Mouse (Mus musculus): ENCODE measurements around the gene Psen2. TPM values are rescaled to one million over a fixed set of nuclear protein-coding genes. Genes with fewer than 3 reads are reported as not detected.

Gene Psen2
- polyA plus RNA-seq, 1 experiment, result 58.1 TPM

DNA sequence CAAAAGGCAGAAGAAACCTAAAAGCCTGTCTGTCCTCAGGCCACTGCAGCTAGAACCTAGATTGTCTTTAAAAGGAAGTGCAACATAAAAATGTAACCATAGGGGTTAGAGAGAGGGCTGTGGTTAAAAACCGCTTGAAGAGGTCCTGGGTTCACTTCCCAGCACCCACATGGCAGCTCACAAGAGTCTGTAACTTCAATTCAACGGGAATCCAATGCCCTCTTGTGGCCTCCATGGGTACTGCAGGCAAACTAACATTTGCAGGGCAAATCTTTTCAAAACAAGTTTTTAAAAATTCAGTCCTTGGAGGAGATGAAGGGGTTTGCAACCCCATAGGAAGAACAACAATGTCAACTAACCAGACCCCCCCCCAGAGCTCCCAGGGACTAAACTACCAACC, 32.7 kb downstream of the Psen2 start:
- no peak overlapping the region for H3K4me3 ChIP-seq (replicated peaks; ENCODE audit: control insufficient read depth, low read depth, low read length)
- TF ChIP-seq POLR2A (IDR thresholded peaks at IDR 0.05; ENCODE audit: borderline replicate concordance, control insufficient read depth, low read depth, low read length), result no peak
- TF ChIP-seq CTCF (IDR thresholded peaks at IDR 0.05; ENCODE audit: control insufficient read depth, insufficient read depth, low read length), result peak; percentile 42
- whole genome bisulfite sequencing, result 12% methylated on average over 2 of the region's 2 CpGs

DNA sequence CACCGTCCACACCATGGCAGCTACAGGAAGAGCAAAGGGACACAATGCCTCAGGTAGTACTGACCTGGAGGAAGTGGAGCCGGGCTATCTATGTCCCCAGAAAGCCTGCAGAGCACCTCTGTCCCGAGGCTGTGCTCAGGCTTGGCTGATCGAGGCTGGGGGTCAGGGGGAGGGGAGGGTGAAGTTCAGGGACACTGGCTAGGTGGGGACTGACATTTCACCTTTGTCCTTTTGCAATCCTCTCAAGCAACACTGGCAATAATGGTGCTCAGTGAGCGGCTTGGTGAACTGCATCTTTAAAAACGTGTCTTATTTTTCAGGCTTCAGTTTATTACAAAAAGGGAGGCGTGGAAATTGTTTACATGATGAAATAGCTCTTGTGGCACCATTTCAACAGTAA, 33.3 kb downstream of the Psen2 start:
- Histone ChIP-seq H3K4me3 (replicated peaks; ENCODE audit: control insufficient read depth, low read depth, low read length) (no peak overlapping the region), H3K4me1 (ENCODE audit: control insufficient read depth, insufficient read depth, low read length) (no peaks in the 10 kb centered on the region; the same call in 1 of the 2 replicates), H3K27ac (ENCODE audit: control insufficient read depth, insufficient read depth, low read depth, low read length, poor library complexity) (no peak overlapping the region)
- TF ChIP-seq POLR2A (IDR thresholded peaks at IDR 0.05; ENCODE audit: borderline replicate concordance, control insufficient read depth, low read depth, low read length), result no peak
- no peak for TF ChIP-seq CTCF (IDR thresholded peaks at IDR 0.05; ENCODE audit: control insufficient read depth, insufficient read depth, low read length)
- WGBS, result 62% methylated on average over 7 of the region's 7 CpGs

More for the DNA sequence above, 32.7 kb downstream of the Psen2 start:
- Histone ChIP-seq H3K4me1 (ENCODE audit: control insufficient read depth, insufficient read depth, low read length) (no peaks in the 10 kb centered on the region; the same call in 1 of the 2 replicates), H3K27ac (ENCODE audit: control insufficient read depth, insufficient read depth, low read depth, low read length, poor library complexity) (no peak overlapping the region)

DNA sequence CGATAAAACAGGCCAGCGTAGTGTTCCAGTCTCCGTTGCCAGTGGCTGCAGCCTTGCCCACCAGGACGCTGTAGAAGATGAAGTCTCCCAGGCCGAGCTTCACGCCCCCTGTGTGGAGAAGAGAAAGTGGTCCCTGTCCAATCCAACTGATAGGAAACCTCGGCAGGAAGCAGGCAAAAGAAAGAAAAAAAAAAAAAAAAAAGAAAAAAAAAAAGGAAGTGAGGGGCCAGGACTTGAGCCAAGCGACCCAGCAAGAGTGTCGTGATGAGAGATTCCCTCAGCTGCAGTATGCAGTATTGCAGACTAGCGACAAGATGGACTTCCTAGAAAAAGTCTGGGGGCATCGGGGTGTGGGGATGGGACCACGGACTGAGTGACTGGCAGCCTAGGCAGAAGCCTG, 34.4 kb downstream of the Psen2 start:
- Histone ChIP-seq H3K4me3 (replicated peaks; ENCODE audit: control insufficient read depth, low read depth, low read length) (no peak overlapping the region), H3K4me1 (ENCODE audit: control insufficient read depth, insufficient read depth, low read length) (no peaks in the 10 kb centered on the region; the same call in 1 of the 2 replicates), H3K27ac (ENCODE audit: control insufficient read depth, insufficient read depth, low read depth, low read length, poor library complexity) (no peak overlapping the region)
- TF ChIP-seq CTCF (IDR thresholded peaks at IDR 0.05; ENCODE audit: control insufficient read depth, insufficient read depth, low read length) (no peak), POLR2A (IDR thresholded peaks at IDR 0.05; ENCODE audit: borderline replicate concordance, control insufficient read depth, low read depth, low read length) (no peak)
- WGBS, result 40% methylated on average over 12 of the region's 12 CpGs

DNA sequence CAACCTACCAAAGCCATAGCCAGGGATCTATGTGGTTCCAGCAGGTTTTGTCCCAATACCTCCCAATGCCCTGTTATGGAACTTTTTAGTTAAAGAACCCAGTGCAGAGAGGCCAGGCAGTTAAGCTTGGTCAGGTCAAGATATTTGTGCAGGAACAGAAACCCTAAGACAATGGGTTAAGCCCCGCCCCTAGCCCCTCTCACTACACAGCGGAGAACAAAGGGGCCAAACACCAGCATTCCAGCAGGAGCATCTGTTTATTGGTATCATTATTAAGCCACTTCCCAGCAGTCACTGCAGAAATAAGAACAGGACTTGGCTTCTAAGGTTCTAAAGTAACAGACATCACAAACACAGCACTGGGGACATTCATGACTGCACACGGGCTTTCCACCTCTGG, 36.5 kb downstream of the Psen2 start:
- Histone ChIP-seq H3K4me3 (replicated peaks; ENCODE audit: control insufficient read depth, low read depth, low read length) (no peak overlapping the region), H3K27ac (ENCODE audit: control insufficient read depth, insufficient read depth, low read depth, low read length, poor library complexity) (no peak overlapping the region), H3K4me1 (ENCODE audit: control insufficient read depth, insufficient read depth, low read length) (no peaks in the 10 kb centered on the region; the same call in 1 of the 2 replicates)
- WGBS, result 86% methylated on average over 3 of the region's 3 CpGs
- TF ChIP-seq CTCF (IDR thresholded peaks at IDR 0.05; ENCODE audit: control insufficient read depth, insufficient read depth, low read length) (no peak), POLR2A (IDR thresholded peaks at IDR 0.05; ENCODE audit: borderline replicate concordance, control insufficient read depth, low read depth, low read length) (no peak)

DNA sequence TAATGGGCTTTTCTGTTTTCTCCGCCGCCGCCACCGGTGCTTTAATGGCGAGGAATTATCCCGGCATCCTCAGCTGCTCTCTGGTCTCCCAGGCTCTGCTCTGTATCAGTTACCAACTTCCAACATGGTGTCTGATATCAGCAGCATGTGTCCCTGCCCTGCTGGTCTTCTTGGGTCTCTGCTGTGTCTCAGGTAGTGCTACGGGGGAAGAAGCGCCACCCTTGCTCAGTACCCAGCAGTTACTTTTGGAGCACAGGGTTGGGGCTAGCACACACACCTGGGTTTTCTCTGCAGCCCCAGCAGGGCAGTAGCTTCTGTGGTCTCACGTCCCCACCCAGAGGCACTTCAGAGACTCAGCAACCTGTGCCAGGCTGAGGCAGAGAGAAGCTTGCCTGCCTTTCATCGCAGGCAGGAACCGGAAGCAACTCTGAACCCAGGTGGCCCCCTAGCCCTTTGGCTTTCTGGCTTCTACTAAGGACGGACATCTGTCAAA, 37.0 kb downstream of the Psen2 start:
- peak overlapping the region; percentile 68 for H3K4me3 ChIP-seq (replicated peaks; ENCODE audit: control insufficient read depth, low read depth, low read length)
- no peak for TF ChIP-seq POLR2A (IDR thresholded peaks at IDR 0.05; ENCODE audit: borderline replicate concordance, control insufficient read depth, low read depth, low read length)
- peak; percentile 50; the same call in 1 of the 2 replicates for TF ChIP-seq CTCF (IDR thresholded peaks at IDR 0.05; ENCODE audit: control insufficient read depth, insufficient read depth, low read length)
- 2% methylated on average over 12 of the region's 12 CpGs for WGBS
- H3K27ac ChIP-seq (ENCODE audit: control insufficient read depth, insufficient read depth, low read depth, low read length, poor library complexity), result peak overlapping the region; percentile 25
- H3K4me1 ChIP-seq (ENCODE audit: control insufficient read depth, insufficient read depth, low read length), result no peaks in the 10 kb centered on the region

DNA sequence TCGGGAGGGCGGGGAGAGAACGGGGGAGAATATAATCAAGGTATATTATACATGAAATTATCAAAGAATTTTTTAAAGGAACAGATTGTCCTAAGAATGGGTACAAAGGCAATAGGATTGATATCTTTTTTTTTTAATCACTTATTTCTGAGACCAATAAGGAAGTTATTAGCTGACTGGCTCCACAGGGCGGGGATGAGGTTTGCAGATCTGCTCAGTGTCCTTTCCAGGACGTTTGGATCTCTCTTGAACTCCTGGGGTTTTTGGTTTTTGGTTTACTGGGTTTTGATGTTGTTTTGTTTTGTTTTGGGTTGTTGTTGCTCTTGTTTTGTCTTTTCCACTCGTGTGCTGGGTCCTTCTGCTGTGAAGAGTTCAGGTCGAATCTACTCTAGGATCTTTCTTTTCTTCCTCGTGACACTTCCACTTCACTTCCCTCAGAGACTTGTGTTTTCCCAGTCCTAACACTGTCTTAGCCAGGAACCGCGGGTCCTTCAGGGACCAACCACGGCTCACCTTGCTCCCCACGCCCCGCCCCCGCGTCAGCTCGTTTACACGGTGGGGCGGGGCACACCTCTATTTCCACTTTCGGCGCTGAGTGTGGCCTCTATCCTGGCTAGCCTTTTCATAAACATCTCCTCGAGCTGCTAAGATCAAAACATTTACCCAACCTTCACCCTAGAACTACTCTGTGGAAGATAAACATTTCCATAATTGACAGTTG, 37.6 kb downstream of the Psen2 start:
- Histone ChIP-seq H3K4me1 (ENCODE audit: control insufficient read depth, insufficient read depth, low read length) (no peaks in the 10 kb centered on the region), H3K27ac (ENCODE audit: control insufficient read depth, insufficient read depth, low read depth, low read length, poor library complexity) (peak overlapping the region; percentile 25), H3K4me3 (replicated peaks; ENCODE audit: control insufficient read depth, low read depth, low read length) (peak overlapping the region; percentile 68)
- no peak for TF ChIP-seq CTCF (IDR thresholded peaks at IDR 0.05; ENCODE audit: control insufficient read depth, insufficient read depth, low read length)
- TF ChIP-seq POLR2A (IDR thresholded peaks at IDR 0.05; ENCODE audit: borderline replicate concordance, control insufficient read depth, low read depth, low read length), result no peak
- WGBS, result 12% methylated on average over 21 of the region's 21 CpGs

DNA sequence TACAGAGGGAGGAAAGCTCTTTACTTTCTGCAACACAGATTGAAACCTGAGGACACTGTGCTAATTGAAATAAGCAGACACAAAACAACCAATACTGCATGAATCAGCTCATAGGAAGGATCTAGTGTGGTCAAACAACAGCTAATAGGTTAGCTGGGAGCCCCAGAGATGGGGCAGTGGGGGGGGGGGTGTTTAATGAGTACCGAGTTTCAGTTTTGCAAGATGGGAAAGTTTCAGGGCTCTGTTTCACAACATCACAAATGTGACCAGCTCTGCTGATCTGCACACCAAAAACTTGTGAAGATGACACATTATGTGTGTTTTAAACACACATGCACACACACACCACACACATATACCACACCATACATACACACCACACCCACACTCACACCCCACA, 41.2 kb downstream of the Psen2 start:
- Histone ChIP-seq H3K4me3 (replicated peaks; ENCODE audit: control insufficient read depth, low read depth, low read length) (no peak overlapping the region), H3K27ac (ENCODE audit: control insufficient read depth, insufficient read depth, low read depth, low read length, poor library complexity) (no peak overlapping the region), H3K4me1 (ENCODE audit: control insufficient read depth, insufficient read depth, low read length) (no peaks in the 10 kb centered on the region)
- WGBS, result 43% methylated on average over 1 of the region's 1 CpGs
- no peak for TF ChIP-seq CTCF (IDR thresholded peaks at IDR 0.05; ENCODE audit: control insufficient read depth, insufficient read depth, low read length)
- TF ChIP-seq POLR2A (IDR thresholded peaks at IDR 0.05; ENCODE audit: borderline replicate concordance, control insufficient read depth, low read depth, low read length), result no peak

DNA sequence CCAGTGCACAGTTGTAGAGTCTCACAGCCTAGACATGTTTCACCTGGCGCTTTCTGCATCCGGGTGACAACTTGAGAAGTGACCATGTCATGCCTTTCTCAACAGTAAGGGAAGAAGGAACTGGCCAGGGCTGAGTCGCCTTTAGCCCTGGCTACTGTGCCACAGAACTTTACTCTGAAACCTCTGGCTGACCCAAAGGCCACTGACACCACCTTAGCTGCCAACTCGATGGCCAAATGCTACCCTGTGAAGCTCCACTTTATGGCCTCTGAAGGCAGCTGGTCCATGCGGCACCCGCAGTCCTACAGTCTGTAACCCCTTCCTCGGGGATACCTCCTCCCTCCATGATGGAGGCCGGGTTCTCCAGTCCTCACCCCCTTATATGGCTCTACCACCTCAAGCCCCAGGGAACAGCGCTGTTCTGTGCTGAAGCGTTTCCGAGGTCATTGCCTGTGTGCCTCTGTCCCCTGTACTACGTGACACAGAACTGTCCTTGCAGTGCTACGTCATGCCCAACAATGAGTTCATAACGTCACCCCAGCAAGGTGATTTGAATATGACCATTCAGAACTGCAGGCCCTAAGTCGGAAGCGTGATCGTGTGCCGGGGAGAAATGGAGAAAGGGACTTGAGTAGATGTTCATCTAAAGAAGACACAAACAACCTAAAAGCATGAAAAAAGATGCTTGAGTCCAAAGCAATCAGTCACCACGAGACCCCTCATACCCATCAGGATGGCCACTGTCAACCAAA, 42.3 kb downstream of the Psen2 start:
- WGBS, result 86% methylated on average over 19 of the region's 19 CpGs
- TF ChIP-seq CTCF (IDR thresholded peaks at IDR 0.05; ENCODE audit: control insufficient read depth, insufficient read depth, low read length), result no peak
- no peak for TF ChIP-seq POLR2A (IDR thresholded peaks at IDR 0.05; ENCODE audit: borderline replicate concordance, control insufficient read depth, low read depth, low read length)

More for the DNA sequence above, 42.3 kb downstream of the Psen2 start:
- H3K27ac ChIP-seq (ENCODE audit: control insufficient read depth, insufficient read depth, low read depth, low read length, poor library complexity), result no peak overlapping the region; the same call in 1 of the 2 replicates
- H3K4me1 ChIP-seq (ENCODE audit: control insufficient read depth, insufficient read depth, low read length), result no peaks in the 10 kb centered on the region
- no peak overlapping the region for H3K4me3 ChIP-seq (replicated peaks; ENCODE audit: control insufficient read depth, low read depth, low read length)

All from bone marrow, adult 2 months (tissue).